Mouse (Mus musculus) cortical plate, adult 2 months (tissue): ENCODE data around the gene Nfu1. TPM values are rescaled to one million over a fixed set of nuclear protein-coding genes. Genes with fewer than 3 reads are reported as not detected.

Experiments used
- H3K27ac ChIP-seq: fragments of 200-500 bp; 2 replicates; pipeline ENCODE4 v1.5.1; 2012; ENCODE audit warnings: low read length, control low read depth, inconsistent platforms; ENCODE audit not compliant: insufficient read depth
- H3K4me1 ChIP-seq: fragments of 200-500 bp; 2 replicates; pipeline ENCODE4 v1.6.1; 2011; ENCODE audit warnings: low read length; ENCODE audit not compliant: control insufficient read depth, insufficient read depth
- H3K4me3 ChIP-seq: fragments of 200-500 bp; 2 replicates; pipeline ENCODE4 v1.5.1; 2011; ENCODE audit warnings: mild to moderate bottlenecking, low read length, control low read depth; ENCODE audit not compliant: insufficient read depth
- CTCF ChIP-seq: fragments of 200-500 bp; IDR thresholded peaks from 2 replicates; pipeline ENCODE4 v1.5.1; 2011; ENCODE audit warnings: mild to moderate bottlenecking, control low read depth, low read length; ENCODE audit not compliant: insufficient read depth; ENCODE audit errors: extremely low read depth
- POLR2A ChIP-seq: fragments of 200-500 bp; IDR thresholded peaks from 2 replicates; pipeline ENCODE4 v1.6.1; 2011; ENCODE audit warnings: mild to moderate bottlenecking, low read length, control low read depth; ENCODE audit not compliant: insufficient read depth; ENCODE audit errors: extremely low read depth
- polyA plus RNA-seq: library from polyadenylated mRNA; depleted of rRNA; stranded (reverse); fragments of >200 nt; gene quantifications from 2 replicates; pipeline ENCODE4 v1.2.3, GENCODE M21; 2012; rRNA removed

The Nfu1 gene
- polyA plus RNA-seq, 1 experiment = 125 TPM

DNA sequence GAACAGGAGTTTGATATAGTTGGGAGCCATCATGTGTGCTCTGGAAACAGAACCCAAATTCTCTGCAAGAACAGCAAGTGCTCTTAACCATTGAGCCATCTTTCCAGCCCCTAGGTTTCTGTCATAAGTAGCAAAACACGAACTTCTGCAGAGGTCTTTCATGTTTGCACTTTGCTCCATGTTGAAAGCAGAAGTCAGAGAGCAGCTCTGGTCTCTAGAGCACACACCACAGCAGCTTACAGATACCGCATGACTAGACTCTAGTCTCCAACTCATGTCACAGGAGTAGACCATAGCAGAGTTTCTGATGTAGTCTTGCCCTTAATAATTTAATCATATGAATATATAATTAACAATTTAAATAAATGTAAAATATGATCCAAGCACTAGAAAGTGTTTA is 59.2 kb downstream of the Nfu1 start:
- H3K27ac ChIP-seq = no peak overlapping the region
- no peak overlapping the region for H3K4me3 ChIP-seq
- TF ChIP-seq POLR2A = no peak
- TF ChIP-seq CTCF = no peak
- no peaks in the 10 kb centered on the region for H3K4me1 ChIP-seq

DNA sequence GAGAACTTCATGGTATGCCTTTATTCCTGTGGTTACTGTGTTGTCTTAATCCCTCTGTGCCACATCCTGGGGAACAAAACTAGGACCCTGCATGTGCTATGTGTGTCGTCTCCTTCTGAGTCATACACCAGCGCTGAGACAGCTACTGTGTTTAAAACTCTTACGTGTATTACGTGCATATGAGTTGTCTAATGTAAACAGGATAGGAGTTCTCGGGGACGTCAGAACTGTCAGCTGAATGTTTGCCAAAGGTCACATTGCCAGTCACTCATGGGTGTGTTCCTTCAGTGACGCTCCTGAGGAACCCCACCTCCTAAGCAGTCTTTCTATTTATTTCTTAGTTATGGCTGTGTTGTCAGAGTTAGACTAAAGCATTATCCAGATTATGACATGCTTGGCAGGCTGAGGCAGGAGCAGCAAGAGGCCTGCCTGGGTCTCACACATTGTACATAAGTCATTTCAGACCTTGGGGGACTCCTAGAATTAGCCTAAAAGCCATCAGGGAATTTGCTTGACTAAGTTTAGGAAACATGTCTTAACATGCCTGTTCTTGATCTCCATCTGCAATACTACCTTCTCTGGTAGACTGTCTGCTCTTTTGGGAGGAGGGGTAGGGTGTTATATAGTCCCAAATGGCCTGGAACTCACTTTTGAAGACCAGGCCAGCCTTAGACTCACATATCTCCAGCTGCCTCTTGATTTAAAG is 60.3 kb downstream of the Nfu1 start:
- TF ChIP-seq CTCF = no peak
- no peak for TF ChIP-seq POLR2A
- no peak overlapping the region for H3K4me3 ChIP-seq
- H3K4me1 ChIP-seq = no peaks in the 10 kb centered on the region
- no peak overlapping the region for H3K27ac ChIP-seq

GRCm38 (mm10) chr6:87070641-87071040 is 61.6 kb downstream of the Nfu1 start:
- no peaks in the 10 kb centered on the region for H3K4me1 ChIP-seq
- no peak overlapping the region for H3K4me3 ChIP-seq
- no peak for TF ChIP-seq CTCF
- TF ChIP-seq POLR2A = no peak
- no peak overlapping the region for H3K27ac ChIP-seq

DNA sequence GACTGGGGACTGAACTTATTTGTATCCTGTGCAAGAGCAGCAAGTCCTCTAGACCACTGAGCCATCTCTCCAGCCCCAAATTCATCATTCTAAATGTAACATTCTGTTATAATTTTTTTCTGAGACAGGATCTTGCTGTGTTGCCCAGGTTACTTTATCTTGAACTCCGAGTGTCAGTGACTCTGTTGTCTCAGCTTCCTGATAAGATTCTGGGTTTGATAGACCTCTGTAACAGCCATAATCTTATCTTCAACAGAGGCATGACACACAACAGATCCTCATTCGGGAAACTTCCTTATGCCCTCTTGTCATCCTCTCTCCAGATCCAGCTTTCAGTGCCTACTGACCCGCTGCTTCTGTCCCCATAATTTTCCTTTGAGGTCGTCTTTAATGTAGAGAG is 63.7 kb downstream of the Nfu1 start:
- H3K4me1 ChIP-seq = no peaks in the 10 kb centered on the region
- no peak overlapping the region for H3K27ac ChIP-seq
- H3K4me3 ChIP-seq = no peak overlapping the region
- no peak for TF ChIP-seq CTCF
- no peak for TF ChIP-seq POLR2A

DNA sequence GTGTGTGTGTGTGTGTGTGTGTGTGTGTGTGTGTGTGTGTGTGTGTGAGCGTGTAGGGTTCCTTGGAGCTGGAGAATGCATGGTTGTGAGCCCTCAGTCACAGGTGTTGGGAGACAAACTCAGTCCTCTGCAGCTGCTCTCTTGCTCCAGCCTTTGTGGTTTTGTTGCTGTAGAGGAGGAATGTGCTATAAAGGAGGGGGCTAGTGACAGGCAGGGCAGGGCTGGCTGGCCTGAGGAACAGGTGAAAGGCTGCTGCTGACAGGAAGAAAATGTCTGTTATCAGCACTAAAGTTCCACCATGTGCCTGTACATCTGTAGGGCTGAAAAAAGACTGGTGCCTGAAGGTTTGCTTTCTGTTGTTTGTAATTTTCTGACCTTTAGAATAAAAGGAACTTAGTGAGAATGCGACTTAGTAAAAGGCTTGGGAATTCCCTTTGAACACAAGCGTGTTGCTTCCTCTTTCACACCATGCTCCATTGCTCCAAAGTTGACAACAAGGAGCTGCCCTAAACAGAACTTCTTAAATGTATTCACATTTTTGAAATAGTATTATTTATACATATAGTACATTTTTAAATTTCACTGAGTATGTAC is 66.2 kb downstream of the Nfu1 start:
- Histone ChIP-seq H3K4me3 (no peak overlapping the region), H3K27ac (no peak overlapping the region), H3K4me1 (no peaks in the 10 kb centered on the region)
- TF ChIP-seq POLR2A (no peak), CTCF (no peak)

Other genes starting within 250 kb of the Nfu1 start
- 7.0 and 7.1 TPM in 2 replicates for gene Anxa4, start 215.7 kb upstream of the Nfu1 start, polyA plus RNA-seq
- gene Aak1, start 159.7 kb upstream of the Nfu1 start, polyA plus RNA-seq = 152 and 173 TPM in 2 replicates
- gene Gfpt1, start 33.6 kb downstream of the Nfu1 start, polyA plus RNA-seq = 25.1 and 25.4 TPM in 2 replicates
- 0.31 TPM in 1 of 2 replicates, not detected in the other for gene D6Ertd527e, start 95.5 kb downstream of the Nfu1 start, polyA plus RNA-seq